ENCODE assay signal across 9 mouse cellular contexts in genomic region chr6:53066978-53067377, GRCm38 (mm10). TPM values are rescaled to one million over a fixed set of nuclear protein-coding genes. Genes with fewer than 3 reads are reported as not detected.
DNase-seq lines count a peak whose midpoint lies in the region; ATAC-seq and TF ChIP-seq lines count a peak whose summit lies in the region.
"Had no signal": no experiment of that assay in that cellular context is flagged by ENCODE, and none has a peak within 500 bp of the region (broad histone marks: within the 10 kb centered on the region; RNA-seq: fewer than 3 reads in every experiment).

No protein-coding gene starts in this region.

- TF ChIP-seq POLR2A in cortical plate, adult 2 months (IDR thresholded peaks at IDR 0.05; ENCODE audit: extremely low read depth, insufficient read depth, low read length) = no peak

- H3K4me1 ChIP-seq in heart, embryonic 13.5 days = peaks cover 35% of the 10 kb centered on the region
- no peaks in the 10 kb centered on the region for H3K4me1 ChIP-seq in cortical plate, adult 2 months (ENCODE audit: control insufficient read depth, insufficient read depth, low read length)
- H3K4me1 ChIP-seq in hindbrain, embryonic 12.5 days = peaks cover 6% of the 10 kb centered on the region; the same call in 1 of the 2 replicates
- H3K4me1 ChIP-seq in midbrain, embryonic 11.5 days (ENCODE audit: control insufficient read depth, insufficient read depth, low read length) = peaks cover 7% of the 10 kb centered on the region; the same call in 1 of the 2 replicates

- no peak overlapping the region for H3K27ac ChIP-seq in heart, embryonic 13.5 days (replicated peaks)
- no peak overlapping the region for H3K27ac ChIP-seq in cortical plate, adult 2 months (ENCODE audit: insufficient read depth, low read length)
- no peak overlapping the region for H3K27ac ChIP-seq in hindbrain, embryonic 12.5 days
- H3K27ac ChIP-seq in midbrain, embryonic 11.5 days (ENCODE audit: low read depth, low read length) = no peak overlapping the region

- no peak for ATAC-seq in heart, embryonic 13.5 days (ENCODE audit: extremely low read depth, insufficient number of reproducible peaks, low FRiP score, low TSS enrichment)
- no peak for ATAC-seq in hindbrain, embryonic 12.5 days (ENCODE audit: low FRiP score)
- ATAC-seq in midbrain, embryonic 11.5 days (ENCODE audit: low FRiP score) = no peak
- ATAC-seq in megakaryocyte progenitor cell, adult 5-6 weeks (replicated peaks; ENCODE audit: poor library complexity) = no peak

- H3K4me3 ChIP-seq in heart, embryonic 13.5 days = peak overlapping the region; percentile 89
- peak overlapping the region; percentile 96; the same call in 1 of the 2 replicates for H3K4me3 ChIP-seq in cortical plate, adult 2 months (ENCODE audit: insufficient read depth, low read length)
- H3K4me3 ChIP-seq in hindbrain, embryonic 12.5 days = peak overlapping the region; percentile 78; the same call in 1 of the 2 replicates
- H3K4me3 ChIP-seq in midbrain, embryonic 11.5 days (ENCODE audit: low read depth, low read length) = no peak overlapping the region

- no peak for DNase-seq in heart, postnatal 10 days
- DNase-seq in midbrain, embryonic 11.5 days (ENCODE audit: low spot score, missing footprints) = no peak
- DNase-seq in cerebellum, postnatal 25 days = no peak
- DNase-seq in thymus, postnatal 10 days (ENCODE audit: low spot score in 2 of 2) = no peak

- peak overlapping the region; percentile 89 for H3K4me2 ChIP-seq in heart, embryonic 13.5 days
- peak overlapping the region; percentile 84 for H3K4me2 ChIP-seq in hindbrain, embryonic 12.5 days (replicated peaks)
- peak overlapping the region; percentile 90 for H3K4me2 ChIP-seq in midbrain, embryonic 11.5 days

- no peaks in the 10 kb centered on the region for H3K36me3 ChIP-seq in heart, embryonic 13.5 days
- H3K36me3 ChIP-seq in hindbrain, embryonic 12.5 days = no peaks in the 10 kb centered on the region
- H3K36me3 ChIP-seq in midbrain, embryonic 11.5 days (ENCODE audit: control insufficient read depth, insufficient read depth, low read length) = no peaks in the 10 kb centered on the region

- TF ChIP-seq CTCF in cortical plate, adult 2 months (IDR thresholded peaks at IDR 0.05; ENCODE audit: extremely low read depth, insufficient read depth, low read length) = no peak

- 65% methylated on average over 3 of the region's 3 CpGs for WGBS in heart, embryonic 13.5 days
- WGBS in hindbrain, embryonic 12.5 days = 49% methylated on average over 3 of the region's 3 CpGs
- 58% methylated on average over 3 of the region's 3 CpGs for WGBS in midbrain, embryonic 11.5 days

- intact Hi-C loops in heart, postnatal 10 days (cut with DNase I) = loop anchor here (5.0 kb wide), 1 partner anchor 75 kb away; no protein-coding TSS in a partner anchor

- no peaks in the 10 kb centered on the region for H3K9me3 ChIP-seq in heart, embryonic 13.5 days
- H3K9me3 ChIP-seq in hindbrain, embryonic 12.5 days (replicated peaks) = no peaks in the 10 kb centered on the region
- no peaks in the 10 kb centered on the region for H3K9me3 ChIP-seq in midbrain, embryonic 11.5 days (ENCODE audit: control insufficient read depth, low read length)

- H3K9ac ChIP-seq in heart, embryonic 13.5 days = peak overlapping the region; percentile 93
- H3K9ac ChIP-seq in hindbrain, embryonic 12.5 days = no peak overlapping the region
- H3K9ac ChIP-seq in midbrain, embryonic 11.5 days (ENCODE audit: low read length) = no peak overlapping the region

- H3K27me3 ChIP-seq in heart, embryonic 13.5 days (replicated peaks) = no peaks in the 10 kb centered on the region; the same call in 1 of the 2 replicates
- peaks cover 20% of the 10 kb centered on the region; the same call in 1 of the 2 replicates for H3K27me3 ChIP-seq in hindbrain, embryonic 12.5 days
- peaks cover 9% of the 10 kb centered on the region; the same call in 1 of the 2 replicates for H3K27me3 ChIP-seq in midbrain, embryonic 11.5 days (ENCODE audit: control insufficient read depth, insufficient read depth, low read length)

RNA-seq across cellular contexts. Expression of gene Jazf1, which starts 1.5 kb away (rescaled TPM):
- 11.5 and 12.9 TPM in 2 replicates for polyA plus RNA-seq in heart, embryonic 13.5 days (2015; fragmentation: Nextera tagmentation; extraction: Ambion mirVana)
- total RNA-seq in heart, postnatal 10 days (2021) = 1 to 10 TPM; 9.8 to 10.0 TPM
- polyA plus RNA-seq in cortical plate, adult 2 months (2012; rRNA removed) = 18.3 and 19.3 TPM in 2 replicates
- polyA plus RNA-seq in hindbrain, embryonic 12.5 days (2016; fragmentation: Nextera tagmentation; extraction: Ambion mirVana) = 15.6 and 15.8 TPM in 2 replicates
- 7.1 and 10.1 TPM in 2 replicates for polyA plus RNA-seq in midbrain, embryonic 11.5 days (2014; fragmentation: Nextera tagmentation; extraction: Ambion mirVana)
- total RNA-seq in megakaryocyte progenitor cell, adult 5-6 weeks (2015) = 0.73 TPM in 1 of 2 replicates, not detected in the other
- 0.33 TPM in 1 of 2 replicates, not detected in the other for total RNA-seq in megakaryocyte progenitor cell, adult 5-6 weeks (2017)
- polyA plus RNA-seq: C2C12 had no signal
